Mouse (Mus musculus) lung, embryonic 14.5 days (tissue): Measurements from ENCODE around the gene Tns1. TPM values are rescaled to one million over a fixed set of nuclear protein-coding genes. Genes with fewer than 3 reads are reported as not detected.
A peak's percentile ranks its signal among the peaks of the same experiment; 100 is the strongest.

Experiments used
- ATAC-seq: fragments of 200-750 bp; cut with Nextera tagmentation; 2 replicates; pipeline ENCODE4 v1.8.0; 2017; ENCODE audit warnings: mild to moderate bottlenecking, moderate TSS enrichment, moderate library complexity; ENCODE audit not compliant: insufficient read depth
- DNase-seq: peaks from one replicate; pipeline ENCODE4 v3.0.0-alpha.2; 2015
- H3K27ac ChIP-seq: fragments of 300-500 bp; sonication (generic); 2 replicates; pipeline ENCODE4 v1.5.1; 2014; ENCODE audit warnings: low read depth, mild to moderate bottlenecking, moderate library complexity
- H3K27me3 ChIP-seq: fragments of 300-500 bp; sonication (generic); 2 replicates; pipeline ENCODE4 v1.6.1; 2014; ENCODE audit warnings: low read length, control low read depth; ENCODE audit not compliant: insufficient read depth
- H3K36me3 ChIP-seq: fragments of 300-500 bp; sonication (generic); 2 replicates; pipeline ENCODE4 v1.6.1; 2014; ENCODE audit warnings: control low read depth; ENCODE audit not compliant: insufficient read depth
- H3K4me1 ChIP-seq: fragments of 300-500 bp; sonication (generic); 2 replicates; pipeline ENCODE4 v1.6.1; 2014; ENCODE audit warnings: antibody characterized with exemption, control low read depth; ENCODE audit not compliant: insufficient read depth
- H3K4me2 ChIP-seq: fragments of 300-500 bp; sonication (generic); 2 replicates; pipeline ENCODE4 v1.6.1; 2014; ENCODE audit warnings: mild to moderate bottlenecking
- H3K4me3 ChIP-seq: fragments of 300-500 bp; sonication (generic); 2 replicates; pipeline ENCODE4 v1.5.1; 2014; ENCODE audit warnings: low read depth, low read length
- H3K9ac ChIP-seq: fragments of 300-500 bp; sonication (generic); 2 replicates; pipeline ENCODE4 v1.6.1; 2014
- H3K9me3 ChIP-seq: fragments of 300-500 bp; sonication (generic); 2 replicates; pipeline ENCODE4 v1.6.1; 2016; ENCODE audit warnings: low read depth, low read length, control low read depth
- CTCF ChIP-seq: IDR thresholded peaks from 2 replicates; pipeline ENCODE4 v1.5.1; 2016; ENCODE audit warnings: antibody characterized with exemption, low read depth
- WGBS: fragments of 180-500 bp; shearing (Covaris S2); extraction: QIAGEN DNeasy Blood & Tissue Kit; methylation state at CpG from one replicate; pipeline ENCODE4 v1.1.7; 2014; 5-methylcytosine and 5-hydroxymethylcytosine counted together
- polyA plus RNA-seq: library from polyadenylated mRNA; unstranded; fragments of >200 nt; fragmentation: Nextera tagmentation; extraction: Ambion mirVana; gene quantifications from 2 replicates; pipeline ENCODE4 v1.2.1, GENCODE M21; 2014

Tns1 gene
- polyA plus RNA-seq, 1 experiment from 2014 or later, result 95.2 TPM

DNA sequence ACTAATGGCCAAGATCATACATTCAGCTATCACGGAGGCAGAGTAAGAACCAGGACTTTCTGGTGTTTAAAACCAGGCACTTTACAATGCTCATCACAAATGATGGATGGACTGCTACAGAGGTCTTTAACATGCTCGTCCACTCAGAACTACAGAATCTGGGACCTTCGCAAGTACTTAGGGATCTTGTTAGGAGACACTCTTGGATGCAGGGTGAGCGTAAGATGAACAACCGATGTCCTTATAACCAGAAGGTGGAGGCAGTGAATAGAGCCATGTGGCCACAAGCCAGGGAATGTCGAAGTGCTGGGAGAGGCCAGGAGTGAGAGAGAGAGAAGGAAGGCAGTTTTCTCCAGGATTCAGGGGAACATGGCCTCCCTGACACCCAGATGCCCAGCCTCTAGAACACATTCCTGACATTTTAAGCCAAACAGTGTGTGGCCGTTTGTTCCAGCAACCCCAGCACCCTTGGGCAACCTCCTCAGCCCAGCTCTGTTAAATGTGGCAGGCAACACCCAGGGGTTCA is 130.3 kb downstream of the Tns1 start:
- ATAC-seq (peak; percentile 42), DNase-seq (peak; percentile 92)
- Histone ChIP-seq H3K27ac (peak overlapping the region; percentile 91), H3K36me3 (peaks cover 56% of the 10 kb centered on the region), H3K9me3 (no peaks in the 10 kb centered on the region), H3K4me2 (no peak overlapping the region), H3K4me1 (peaks cover 36% of the 10 kb centered on the region), H3K9ac (no peak overlapping the region), H3K4me3 (no peak overlapping the region), H3K27me3 (no peaks in the 10 kb centered on the region)
- 23% methylated on average over 7 of the region's 7 CpGs for WGBS
- peak; percentile 33; the same call in 1 of the 2 replicates for TF ChIP-seq CTCF

DNA sequence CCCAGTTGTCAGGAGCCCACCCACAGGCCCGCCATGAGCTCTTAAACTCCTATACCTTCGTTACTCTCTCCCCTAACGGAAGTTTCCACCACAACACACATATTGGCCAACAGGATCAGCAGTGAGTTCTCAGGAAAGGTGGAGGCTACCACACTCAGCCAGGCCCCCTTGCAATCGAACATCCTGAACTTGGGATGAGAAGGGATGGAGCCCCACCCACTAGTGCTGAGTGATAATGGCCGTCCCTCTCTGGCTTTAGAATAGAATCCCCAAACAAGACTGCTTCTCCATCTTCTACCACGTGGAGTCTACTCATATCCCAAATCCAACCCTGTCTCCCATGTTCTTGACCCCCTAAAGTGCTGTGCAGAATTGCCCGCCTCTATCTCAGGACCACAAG is 131.0 kb downstream of the Tns1 start:
- H3K36me3 ChIP-seq, result peaks cover 62% of the 10 kb centered on the region
- H3K27ac ChIP-seq, result peak overlapping the region; percentile 91
- H3K27me3 ChIP-seq, result no peaks in the 10 kb centered on the region
- no peak for ATAC-seq
- TF ChIP-seq CTCF, result no peak
- 62% methylated on average over 7 of the region's 7 CpGs for WGBS
- H3K9me3 ChIP-seq, result no peaks in the 10 kb centered on the region
- H3K4me2 ChIP-seq, result no peak overlapping the region
- no peak overlapping the region for H3K4me3 ChIP-seq
- no peak overlapping the region for H3K9ac ChIP-seq
- DNase-seq, result no peak
- peaks cover 29% of the 10 kb centered on the region for H3K4me1 ChIP-seq

DNA sequence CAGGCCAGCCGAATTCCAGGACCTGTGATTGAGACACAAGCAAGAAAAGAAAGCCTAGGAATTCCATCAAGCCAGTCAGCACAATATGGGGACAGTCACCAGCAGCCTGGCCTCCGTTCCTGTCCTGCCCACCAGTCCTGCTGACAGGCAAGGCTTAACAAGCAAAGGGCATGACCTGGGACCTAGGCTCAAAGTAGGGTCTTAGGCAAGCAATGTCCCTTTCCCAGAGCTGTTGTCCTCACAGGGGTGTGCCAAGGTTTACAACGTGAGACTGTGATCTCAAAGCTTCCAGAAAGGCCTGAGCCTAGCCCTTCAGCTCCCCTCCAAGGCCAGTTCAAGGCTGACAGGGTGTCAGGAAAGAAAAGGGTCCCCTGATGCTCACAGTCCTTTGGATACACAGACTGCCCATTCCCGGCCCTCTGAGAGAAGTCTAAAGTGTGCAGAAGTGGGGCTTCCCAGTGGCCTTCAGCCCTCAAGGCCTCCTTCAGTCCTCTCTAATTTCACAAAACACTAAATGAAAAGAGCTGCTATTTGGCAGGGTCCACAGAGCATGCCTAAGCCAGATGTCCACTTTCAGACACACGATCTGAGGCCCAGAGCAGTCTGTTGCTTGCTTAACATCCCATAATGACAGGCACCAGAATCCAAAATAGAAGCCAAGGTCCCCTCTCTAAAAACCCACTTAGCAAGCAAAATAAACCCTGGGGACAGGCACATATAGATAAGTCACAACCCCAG is 131.9 kb downstream of the Tns1 start:
- 32% methylated on average over 5 of the region's 5 CpGs for WGBS
- Histone ChIP-seq H3K4me2 (no peak overlapping the region), H3K4me3 (no peak overlapping the region), H3K9me3 (no peaks in the 10 kb centered on the region), H3K9ac (no peak overlapping the region), H3K36me3 (peaks cover 65% of the 10 kb centered on the region), H3K27me3 (no peaks in the 10 kb centered on the region), H3K27ac (peak overlapping the region; percentile 91), H3K4me1 (peaks cover 25% of the 10 kb centered on the region)
- TF ChIP-seq CTCF, result 0 out of 2 replicates have a peak, but pooled peaks have one; percentile 13
- DNase-seq (peak; percentile 88), ATAC-seq (peak; percentile 65)

DNA sequence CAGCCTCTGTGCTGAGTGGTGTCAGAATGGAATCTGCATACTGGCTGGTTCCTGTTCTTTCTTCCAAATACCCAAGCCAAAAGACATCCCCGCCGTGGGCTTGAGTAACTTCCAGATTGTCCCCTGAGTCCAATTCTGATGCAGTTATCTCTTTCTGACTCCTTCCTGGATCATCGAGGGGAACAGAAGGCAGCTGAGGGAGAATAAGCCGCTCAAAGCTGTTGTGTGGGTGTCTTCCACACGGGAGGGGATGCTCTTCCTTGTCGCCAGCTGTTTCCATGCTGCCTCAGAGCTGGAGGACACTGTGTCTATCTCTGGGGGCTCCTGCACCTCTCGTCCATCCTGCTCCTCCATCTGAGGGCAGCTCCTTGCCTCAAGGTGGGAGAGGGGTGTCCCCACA is 133.0 kb downstream of the Tns1 start:
- Histone ChIP-seq H3K27me3 (no peaks in the 10 kb centered on the region), H3K9ac (no peak overlapping the region), H3K36me3 (peaks cover 57% of the 10 kb centered on the region), H3K4me3 (no peak overlapping the region), H3K4me2 (no peak overlapping the region), H3K27ac (peak overlapping the region; percentile 91; the same call in 1 of the 2 replicates), H3K4me1 (peaks cover 23% of the 10 kb centered on the region), H3K9me3 (no peaks in the 10 kb centered on the region)
- WGBS, result 67% methylated on average over 7 of the region's 7 CpGs
- no peak for TF ChIP-seq CTCF
- no peak for ATAC-seq
- DNase-seq, result no peak

DNA sequence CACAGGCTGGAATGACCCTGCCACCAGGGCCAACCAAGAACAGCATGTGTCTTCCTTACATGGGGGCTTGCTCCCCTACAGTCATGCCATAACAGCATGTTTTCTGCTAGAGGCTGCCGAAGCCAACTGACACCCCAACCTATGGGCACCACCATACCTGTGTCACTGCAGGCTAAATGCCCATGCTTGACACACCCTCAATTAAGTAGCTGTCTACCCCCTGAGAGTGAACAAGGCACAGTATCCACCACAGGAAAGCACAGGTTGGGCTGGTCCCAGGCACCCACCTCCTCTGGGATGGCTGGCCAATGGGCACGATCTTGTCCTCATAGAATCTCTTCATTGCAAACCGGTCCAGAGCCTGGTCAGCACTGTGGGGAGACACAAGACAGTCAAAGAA is 134.2 kb downstream of the Tns1 start:
- Histone ChIP-seq H3K4me3 (no peak overlapping the region), H3K27ac (peak overlapping the region; percentile 25; the same call in 1 of the 2 replicates), H3K9ac (no peak overlapping the region), H3K4me1 (peaks cover 12% of the 10 kb centered on the region), H3K27me3 (no peaks in the 10 kb centered on the region), H3K4me2 (no peak overlapping the region), H3K9me3 (no peaks in the 10 kb centered on the region), H3K36me3 (peaks cover 62% of the 10 kb centered on the region)
- ATAC-seq, result no peak
- 89% methylated on average over 3 of the region's 3 CpGs for WGBS
- no peak for TF ChIP-seq CTCF
- no peak for DNase-seq

DNA sequence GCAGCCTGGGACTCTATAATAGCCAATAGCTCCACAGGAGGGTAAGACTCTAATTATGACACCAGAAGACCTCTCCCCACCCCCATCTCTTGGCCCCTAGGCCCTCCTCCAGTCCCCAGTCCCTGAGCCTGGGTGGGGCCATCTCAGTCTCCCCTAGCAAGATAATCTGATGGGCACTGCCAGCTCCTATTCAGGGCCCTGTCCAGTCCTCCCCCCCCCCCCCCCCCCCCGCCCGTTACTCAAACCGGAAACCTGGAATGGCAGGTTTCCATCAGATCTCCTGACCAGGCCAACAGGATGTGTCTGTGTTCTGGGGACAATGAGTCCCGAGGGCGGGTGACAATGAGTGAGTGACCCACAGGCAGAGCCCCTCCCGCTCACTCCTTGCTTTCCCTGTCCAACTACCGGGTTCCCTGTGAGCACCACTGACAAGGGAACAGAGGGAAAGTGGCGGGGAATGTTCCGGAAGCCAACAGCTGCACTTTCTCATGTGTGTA is 136.5 kb downstream of the Tns1 start:
- peak overlapping the region; percentile 76 for H3K27ac ChIP-seq
- H3K27me3 ChIP-seq, result no peaks in the 10 kb centered on the region
- peaks cover 82% of the 10 kb centered on the region for H3K36me3 ChIP-seq
- no peak overlapping the region for H3K4me3 ChIP-seq
- TF ChIP-seq CTCF, result no peak
- 35% methylated on average over 8 of the region's 9 CpGs for WGBS
- H3K9me3 ChIP-seq, result no peaks in the 10 kb centered on the region
- DNase-seq, result peak; percentile 74
- H3K4me1 ChIP-seq, result peaks cover 10% of the 10 kb centered on the region
- H3K4me2 ChIP-seq, result no peak overlapping the region
- peak; percentile 47 for ATAC-seq
- H3K9ac ChIP-seq, result no peak overlapping the region

DNA sequence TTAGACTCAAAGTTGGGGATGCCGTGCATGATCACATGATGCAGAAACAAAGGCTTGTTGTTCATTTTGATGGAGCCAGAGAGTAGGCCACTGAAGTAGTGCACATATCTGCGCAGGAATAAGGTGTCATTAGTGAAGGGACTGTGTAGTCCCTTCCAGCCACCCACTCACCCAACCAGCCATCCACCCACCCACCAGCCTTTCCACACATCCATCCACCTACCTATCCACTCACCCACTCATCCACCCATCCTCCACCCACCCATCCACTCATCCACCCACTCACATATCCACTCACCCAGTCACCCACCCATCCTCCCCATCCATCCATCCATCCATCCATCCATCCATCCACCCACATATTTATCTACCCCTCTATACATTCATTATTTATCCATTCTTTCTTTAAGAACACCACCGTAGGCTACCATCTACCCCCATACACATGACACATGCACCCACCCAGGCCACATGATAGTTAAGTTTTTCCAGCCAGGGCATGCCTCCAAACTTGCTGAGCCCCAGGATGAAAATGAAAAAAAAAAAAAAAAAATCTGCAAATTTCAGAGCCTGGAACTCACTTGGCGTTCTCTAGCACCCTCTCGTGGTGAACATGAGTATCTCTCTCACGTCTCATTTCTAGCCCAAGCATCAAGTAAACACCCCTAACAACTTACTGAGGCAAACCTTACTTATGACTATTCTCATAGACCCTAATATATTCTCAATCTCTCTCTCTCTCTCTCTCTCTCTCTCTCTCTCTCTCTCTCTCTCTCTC is 137.8 kb downstream of the Tns1 start:
- Histone ChIP-seq H3K9me3 (no peaks in the 10 kb centered on the region), H3K27me3 (no peaks in the 10 kb centered on the region), H3K27ac (no peak overlapping the region), H3K4me1 (no peaks in the 10 kb centered on the region), H3K36me3 (peaks cover 83% of the 10 kb centered on the region), H3K4me2 (no peak overlapping the region), H3K4me3 (no peak overlapping the region), H3K9ac (no peak overlapping the region)
- ATAC-seq (peak; percentile 10; the same call in 1 of the 2 replicates), DNase-seq (peak; percentile 89)
- peak; percentile 86 for TF ChIP-seq CTCF
- 38% methylated on average over 6 of the region's 6 CpGs for WGBS
